Mouse (Mus musculus) midbrain, embryonic 10.5 days (tissue): ENCODE measurements around the gene Slc22a3. TPM values are rescaled to one million over a fixed set of nuclear protein-coding genes. Genes with fewer than 3 reads are reported as not detected.

Source experiments
- DNase-seq: peaks from one replicate; pipeline ENCODE4 v3.0.0-alpha.2; 2017; ENCODE audit warnings: low spot score
- H3K27ac ChIP-seq: fragments of 300-500 bp; sonication (generic); replicated peaks from 2 replicates; pipeline ENCODE4 v1.5.1; 2016; ENCODE audit warnings: mild to moderate bottlenecking
- H3K27me3 ChIP-seq: fragments of 300-500 bp; sonication (generic); 2 replicates; pipeline ENCODE4 v1.6.1; 2016; ENCODE audit warnings: low read depth, mild to moderate bottlenecking; ENCODE audit not compliant: poor library complexity, severe bottlenecking
- H3K36me3 ChIP-seq: fragments of 300-500 bp; sonication (generic); 2 replicates; pipeline ENCODE4 v1.6.1; 2016; ENCODE audit warnings: mild to moderate bottlenecking, moderate library complexity
- H3K4me1 ChIP-seq: fragments of 300-500 bp; sonication (generic); 2 replicates; pipeline ENCODE4 v1.6.1; 2016
- H3K4me3 ChIP-seq: fragments of 300-500 bp; sonication (generic); 2 replicates; pipeline ENCODE4 v1.5.1; 2016; ENCODE audit warnings: mild to moderate bottlenecking, moderate library complexity
- H3K9me3 ChIP-seq: fragments of 300-500 bp; sonication (generic); replicated peaks from 2 replicates; pipeline ENCODE4 v1.6.1; 2016; ENCODE audit warnings: mild to moderate bottlenecking
- WGBS: fragments of 180-500 bp; shearing (Covaris S2); methylation state at CpG from one replicate; pipeline ENCODE4 v1.1.7; 2016; 5-methylcytosine and 5-hydroxymethylcytosine counted together
- polyA plus RNA-seq: library from polyadenylated mRNA; unstranded; fragments of >200 nt; fragmentation: Nextera tagmentation; extraction: Ambion mirVana; gene quantifications from 2 replicates; pipeline ENCODE4 v1.2.1, GENCODE M21; 2016

The Slc22a3 gene
- polyA plus RNA-seq, 1 experiment from 2014 or later: not detected

DNA sequence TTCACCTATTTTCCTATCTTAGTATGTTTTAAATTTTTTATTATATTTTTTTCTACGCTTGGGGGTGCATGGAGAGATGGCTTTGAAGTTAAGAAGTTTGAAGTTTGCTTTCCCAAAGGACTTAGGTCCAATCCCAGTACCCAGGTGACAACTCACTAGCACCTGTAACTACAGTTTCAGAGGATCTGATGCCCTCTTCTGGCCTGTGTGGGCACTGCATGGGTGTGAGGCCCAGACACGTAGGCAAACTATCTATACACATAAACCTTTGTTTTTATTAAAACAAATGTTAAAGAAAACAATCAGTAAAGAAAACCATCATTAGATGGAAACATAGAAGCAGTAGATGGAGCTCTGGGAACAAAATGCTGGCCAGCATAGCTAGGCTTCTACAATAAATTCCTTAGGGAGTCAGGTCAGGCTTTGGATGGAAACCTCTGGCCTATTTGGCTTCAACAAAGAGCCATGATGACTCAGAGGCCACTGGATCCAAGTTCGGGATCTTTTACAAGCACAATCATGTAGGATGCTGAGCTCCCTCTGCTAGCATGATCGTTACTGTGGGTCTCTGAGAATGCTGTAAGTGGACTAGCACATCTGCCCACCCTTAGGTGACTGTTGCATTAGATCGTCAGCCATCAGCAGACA is 52.2 kb downstream of the Slc22a3 start:
- H3K27me3 ChIP-seq: no peaks in the 10 kb centered on the region
- H3K9me3 ChIP-seq: no peaks in the 10 kb centered on the region
- H3K36me3 ChIP-seq: no peaks in the 10 kb centered on the region
- H3K4me3 ChIP-seq: no peak overlapping the region
- no peak for DNase-seq
- H3K4me1 ChIP-seq: no peaks in the 10 kb centered on the region
- H3K27ac ChIP-seq: no peak overlapping the region
- WGBS: 82% methylated on average over 5 of the region's 5 CpGs

DNA sequence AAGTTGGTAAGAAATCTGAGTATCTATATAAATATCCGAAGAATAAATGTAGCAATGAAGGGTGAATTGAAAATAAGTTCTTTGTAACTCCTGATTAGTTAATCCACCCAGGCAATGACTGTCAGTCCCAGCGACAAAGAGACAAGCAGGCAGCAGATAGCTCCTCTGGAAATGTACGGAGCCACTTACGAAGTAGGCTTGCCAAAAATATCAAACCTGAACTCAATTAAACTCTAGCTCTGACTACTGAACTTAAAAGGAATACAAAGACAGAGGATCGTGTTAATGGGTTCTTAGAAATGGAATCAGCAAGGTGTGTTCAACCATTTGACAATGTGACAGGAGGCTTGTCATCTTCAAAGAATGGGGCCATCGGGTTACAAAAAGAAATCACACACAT is 53.8 kb downstream of the Slc22a3 start:
- Histone ChIP-seq H3K27ac (no peak overlapping the region), H3K9me3 (no peaks in the 10 kb centered on the region), H3K36me3 (no peaks in the 10 kb centered on the region), H3K27me3 (no peaks in the 10 kb centered on the region), H3K4me1 (no peaks in the 10 kb centered on the region), H3K4me3 (no peak overlapping the region)
- WGBS: 90% methylated on average over 6 of the region's 6 CpGs
- no peak for DNase-seq

DNA sequence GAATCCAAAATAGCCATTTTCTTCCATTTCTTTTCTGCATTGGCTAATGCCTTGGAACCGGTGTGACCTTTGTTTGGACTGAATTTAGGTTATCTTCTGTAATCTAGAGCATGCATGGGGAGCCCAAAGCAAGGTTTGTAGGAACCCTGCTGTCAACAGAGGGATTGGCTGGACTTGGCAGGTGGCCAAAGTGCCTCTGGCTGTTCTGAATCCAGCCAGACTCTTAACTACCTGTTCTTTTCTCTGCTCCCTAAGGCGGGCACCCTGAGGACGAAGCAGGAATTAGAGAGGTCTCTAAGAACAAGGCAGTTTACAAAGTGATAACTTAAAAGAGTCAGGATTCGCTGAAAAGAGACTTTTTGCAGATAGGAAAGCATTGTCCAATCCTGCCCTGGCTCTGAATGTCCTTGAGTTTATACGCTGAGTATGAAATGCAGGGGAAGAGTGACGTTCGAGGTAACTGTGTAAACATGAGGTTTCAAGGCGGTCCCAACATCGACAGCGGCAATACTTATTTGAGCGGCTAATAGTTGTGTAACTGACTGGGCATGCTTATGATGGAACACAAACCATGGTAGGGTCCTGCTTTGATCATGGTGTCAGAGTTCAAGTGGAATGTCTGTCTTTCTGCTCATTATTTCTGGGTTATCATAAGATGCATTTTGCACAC is 54.5 kb downstream of the Slc22a3 start:
- DNase-seq: no peak

DNA sequence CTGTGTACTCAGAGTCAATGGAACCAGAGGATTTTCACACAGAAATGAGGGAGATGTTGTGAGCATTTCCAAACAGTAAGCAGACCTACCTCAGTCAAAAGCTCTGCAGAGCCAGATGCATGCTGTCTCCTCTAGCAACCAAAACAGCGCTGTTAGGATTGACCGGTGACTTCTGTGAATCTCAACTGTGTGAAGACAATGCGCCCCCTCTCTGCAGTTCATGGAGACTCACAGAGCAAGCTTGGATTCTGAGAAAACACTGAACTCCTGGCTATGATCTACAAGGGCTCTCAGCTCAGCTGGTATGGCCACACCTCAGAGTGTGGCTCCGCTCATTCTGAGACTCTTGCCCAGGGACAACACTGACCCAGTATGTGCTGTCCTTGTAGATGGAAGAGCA is 56.3 kb downstream of the Slc22a3 start:
- Histone ChIP-seq H3K27ac (no peak overlapping the region), H3K4me1 (no peaks in the 10 kb centered on the region), H3K4me3 (no peak overlapping the region), H3K27me3 (no peaks in the 10 kb centered on the region), H3K36me3 (no peaks in the 10 kb centered on the region), H3K9me3 (no peaks in the 10 kb centered on the region)
- no peak for DNase-seq
- WGBS: 56% methylated on average over 4 of the region's 4 CpGs

More for the DNA sequence above, 54.5 kb downstream of the Slc22a3 start:
- Histone ChIP-seq H3K27ac (no peak overlapping the region), H3K27me3 (no peaks in the 10 kb centered on the region), H3K4me3 (no peak overlapping the region), H3K36me3 (no peaks in the 10 kb centered on the region), H3K9me3 (no peaks in the 10 kb centered on the region), H3K4me1 (no peaks in the 10 kb centered on the region)
- 87% methylated on average over 11 of the region's 11 CpGs for WGBS

DNA sequence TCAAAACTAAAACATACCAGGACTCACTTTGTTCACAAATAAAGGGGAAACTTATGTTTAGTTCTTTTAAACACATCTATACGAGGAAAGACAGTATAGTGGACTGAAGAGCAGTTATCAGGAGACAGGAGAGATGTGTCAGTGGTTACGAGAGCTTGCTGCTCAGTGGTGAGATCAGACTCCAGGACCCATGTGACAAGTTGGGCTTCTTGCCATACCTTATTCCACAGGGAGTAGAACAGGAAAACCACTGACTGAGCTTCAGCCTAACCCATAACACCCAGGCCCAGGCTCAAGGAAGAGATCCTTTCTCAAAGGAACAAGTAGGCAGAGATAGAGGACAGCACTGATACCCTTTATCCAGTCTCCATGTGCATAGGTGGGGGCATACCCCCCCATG is 62.9 kb downstream of the Slc22a3 start:
- H3K27ac ChIP-seq: no peak overlapping the region
- no peak for DNase-seq
- no peak overlapping the region for H3K4me3 ChIP-seq
- H3K4me1 ChIP-seq: no peaks in the 10 kb centered on the region
- H3K9me3 ChIP-seq: peaks cover 5% of the 10 kb centered on the region; the same call in 1 of the 2 replicates
- H3K27me3 ChIP-seq: no peaks in the 10 kb centered on the region
- H3K36me3 ChIP-seq: no peaks in the 10 kb centered on the region
- WGBS: 76% methylated on average over 2 of the region's 2 CpGs

DNA sequence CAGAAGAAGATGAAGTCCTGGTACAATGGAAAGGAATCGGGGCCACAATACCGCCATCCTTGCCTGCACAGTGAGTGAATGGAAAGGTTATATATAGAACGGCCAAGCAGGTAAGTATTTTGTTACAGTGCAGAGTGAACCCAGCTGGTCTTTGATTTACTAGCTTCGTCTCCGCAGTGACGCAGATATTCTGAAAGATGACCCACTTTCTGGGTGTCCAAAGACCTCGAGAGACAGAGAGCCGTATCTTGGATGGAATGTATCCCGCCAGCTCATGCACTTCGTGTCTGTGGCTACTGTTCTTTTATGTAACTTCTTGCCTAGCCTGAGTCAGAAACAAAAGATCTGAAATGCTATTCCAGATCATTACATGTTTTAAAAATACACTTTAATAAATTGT is 69.7 kb downstream of the Slc22a3 start:
- WGBS: 90% methylated on average over 10 of the region's 10 CpGs
- Histone ChIP-seq H3K27ac (no peak overlapping the region), H3K9me3 (peaks cover 5% of the 10 kb centered on the region; the same call in 1 of the 2 replicates), H3K36me3 (no peaks in the 10 kb centered on the region), H3K27me3 (no peaks in the 10 kb centered on the region), H3K4me3 (no peak overlapping the region), H3K4me1 (no peaks in the 10 kb centered on the region)
- no peak for DNase-seq

DNA sequence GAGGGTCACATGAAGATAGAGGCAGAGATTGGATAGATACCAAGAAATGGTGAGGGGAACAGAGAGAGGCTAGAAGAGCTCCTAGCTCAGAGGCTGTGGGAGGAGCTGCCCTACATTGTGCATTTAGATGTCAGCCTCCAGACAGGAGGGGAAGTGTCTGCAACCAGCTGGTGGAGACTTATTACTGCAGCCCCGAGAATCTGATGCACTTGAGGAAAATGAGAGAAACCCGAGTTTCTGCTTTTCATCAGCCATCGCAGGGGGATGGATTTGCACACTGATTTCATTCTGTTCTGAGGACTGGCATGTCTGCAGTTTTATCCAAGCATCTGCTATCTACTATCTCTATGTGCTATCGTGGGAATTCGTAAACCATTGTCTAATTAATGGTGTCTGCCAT is 75.8 kb downstream of the Slc22a3 start:
- no peak for DNase-seq
- Histone ChIP-seq H3K27ac (no peak overlapping the region), H3K4me3 (no peak overlapping the region), H3K36me3 (no peaks in the 10 kb centered on the region), H3K4me1 (peaks cover 25% of the 10 kb centered on the region), H3K27me3 (no peaks in the 10 kb centered on the region), H3K9me3 (no peaks in the 10 kb centered on the region)
- 77% methylated on average over 5 of the region's 5 CpGs for WGBS

DNA sequence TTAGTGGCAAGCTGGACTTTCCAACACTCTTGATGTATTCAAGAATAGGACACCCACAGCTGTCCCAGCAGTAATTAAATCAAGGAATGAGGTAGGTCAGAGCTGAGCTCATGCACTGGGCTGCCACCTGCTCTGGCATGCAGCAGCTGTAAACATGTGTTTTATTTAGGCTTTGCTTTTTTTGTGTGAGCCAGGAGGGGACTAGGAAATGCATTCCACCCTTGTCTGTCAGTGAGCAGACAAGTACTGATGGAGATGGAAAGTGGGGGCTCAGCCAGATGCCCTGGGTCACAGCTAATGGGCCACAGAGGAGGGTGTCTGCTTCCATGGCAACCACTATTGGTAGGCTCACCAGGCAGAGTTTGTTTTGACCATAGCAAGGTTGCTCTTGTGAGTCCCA is 79.1 kb downstream of the Slc22a3 start:
- Histone ChIP-seq H3K27ac (no peak overlapping the region), H3K4me1 (peaks cover 25% of the 10 kb centered on the region), H3K4me3 (no peak overlapping the region), H3K9me3 (no peaks in the 10 kb centered on the region), H3K36me3 (no peaks in the 10 kb centered on the region), H3K27me3 (no peaks in the 10 kb centered on the region)
- DNase-seq: peak; percentile 43

DNA sequence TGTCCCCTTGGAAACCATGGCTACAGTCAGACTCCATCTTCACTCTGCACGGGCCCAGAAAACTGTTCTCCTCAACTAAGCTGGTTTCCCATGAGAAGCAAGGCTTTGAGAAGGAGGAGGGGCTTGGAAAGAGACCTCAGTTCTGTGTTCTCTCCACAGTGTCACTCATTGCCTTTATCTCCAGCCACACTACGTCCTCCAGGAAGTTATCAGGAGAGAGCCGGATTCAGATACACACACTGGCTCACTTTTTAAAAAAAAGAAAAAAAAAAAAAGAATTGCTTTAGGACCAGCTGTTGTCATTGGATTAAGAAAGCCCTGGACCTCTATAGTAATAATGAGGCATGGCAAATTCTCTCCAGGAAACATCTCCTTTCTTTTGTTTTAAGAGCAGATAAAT is 80.3 kb downstream of the Slc22a3 start:
- peaks cover 25% of the 10 kb centered on the region for H3K4me1 ChIP-seq

DNA sequence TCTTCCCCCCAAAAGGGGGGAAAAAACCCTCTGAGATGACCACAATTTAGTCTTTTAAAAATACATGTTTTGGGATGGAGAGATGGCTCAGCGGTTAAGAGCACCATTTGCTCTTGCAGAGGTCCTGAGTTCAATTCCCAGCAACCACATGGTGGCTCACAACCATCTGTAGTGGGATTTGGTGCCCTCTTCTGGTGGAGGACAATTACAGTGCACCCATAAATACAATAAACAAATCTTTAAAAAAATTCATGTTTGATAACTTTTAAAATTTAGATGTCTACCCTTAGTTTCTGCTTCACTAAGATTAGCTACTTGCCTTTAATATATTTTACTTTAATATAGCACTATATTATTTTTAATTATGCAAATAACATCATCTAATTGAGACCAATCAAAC is 85.4 kb downstream of the Slc22a3 start:
- Histone ChIP-seq H3K9me3 (no peaks in the 10 kb centered on the region), H3K36me3 (no peaks in the 10 kb centered on the region), H3K27me3 (no peaks in the 10 kb centered on the region), H3K4me3 (no peak overlapping the region), H3K4me1 (peaks cover 3% of the 10 kb centered on the region), H3K27ac (no peak overlapping the region)
- whole genome bisulfite sequencing: 79% methylated on average over 1 of the region's 1 CpGs
- DNase-seq: no peak

More for the DNA sequence above, 80.3 kb downstream of the Slc22a3 start:
- no peaks in the 10 kb centered on the region for H3K9me3 ChIP-seq
- no peak for DNase-seq
- no peak overlapping the region for H3K4me3 ChIP-seq
- WGBS: 61% methylated on average over 3 of the region's 3 CpGs
- no peaks in the 10 kb centered on the region for H3K27me3 ChIP-seq
- no peak overlapping the region for H3K27ac ChIP-seq
- H3K36me3 ChIP-seq: no peaks in the 10 kb centered on the region

DNA sequence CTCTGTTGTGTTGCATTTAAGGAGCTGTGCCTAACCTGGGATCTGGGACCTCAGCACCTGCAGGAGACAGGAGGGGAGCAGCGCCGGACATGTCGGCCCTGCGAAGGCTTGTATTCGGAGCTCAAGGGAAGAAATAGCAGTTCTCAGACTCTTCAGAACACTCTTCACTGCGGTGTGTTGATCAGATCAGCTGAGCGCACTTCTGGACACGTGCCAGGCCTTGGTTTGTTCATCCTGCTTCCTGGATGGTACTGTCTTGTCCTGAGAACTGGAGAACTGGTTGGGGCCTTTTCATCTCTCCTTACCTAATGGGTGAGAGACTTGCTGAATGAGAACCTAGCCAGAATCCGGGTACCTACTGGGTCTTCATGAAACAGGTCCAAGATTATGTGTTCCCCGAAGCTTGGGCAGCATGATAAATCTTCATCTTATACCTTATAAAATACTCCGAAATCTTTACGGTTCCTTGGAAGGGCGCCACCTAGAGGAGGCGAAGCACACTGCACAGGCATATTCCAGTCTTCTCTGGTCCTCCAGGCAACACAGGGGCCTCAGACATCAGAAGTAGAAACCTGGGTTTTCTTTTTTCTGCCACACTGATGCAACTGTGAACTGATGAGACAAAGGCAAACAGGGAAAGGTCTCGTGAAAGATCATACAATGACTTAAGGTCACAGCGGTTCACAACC is 86.5 kb downstream of the Slc22a3 start:
- no peaks in the 10 kb centered on the region for H3K4me1 ChIP-seq
- 68% methylated on average over 16 of the region's 16 CpGs for WGBS
- no peak overlapping the region for H3K4me3 ChIP-seq
- no peak overlapping the region for H3K27ac ChIP-seq
- no peaks in the 10 kb centered on the region for H3K36me3 ChIP-seq
- no peaks in the 10 kb centered on the region for H3K27me3 ChIP-seq
- no peaks in the 10 kb centered on the region for H3K9me3 ChIP-seq
- no peak for DNase-seq

DNA sequence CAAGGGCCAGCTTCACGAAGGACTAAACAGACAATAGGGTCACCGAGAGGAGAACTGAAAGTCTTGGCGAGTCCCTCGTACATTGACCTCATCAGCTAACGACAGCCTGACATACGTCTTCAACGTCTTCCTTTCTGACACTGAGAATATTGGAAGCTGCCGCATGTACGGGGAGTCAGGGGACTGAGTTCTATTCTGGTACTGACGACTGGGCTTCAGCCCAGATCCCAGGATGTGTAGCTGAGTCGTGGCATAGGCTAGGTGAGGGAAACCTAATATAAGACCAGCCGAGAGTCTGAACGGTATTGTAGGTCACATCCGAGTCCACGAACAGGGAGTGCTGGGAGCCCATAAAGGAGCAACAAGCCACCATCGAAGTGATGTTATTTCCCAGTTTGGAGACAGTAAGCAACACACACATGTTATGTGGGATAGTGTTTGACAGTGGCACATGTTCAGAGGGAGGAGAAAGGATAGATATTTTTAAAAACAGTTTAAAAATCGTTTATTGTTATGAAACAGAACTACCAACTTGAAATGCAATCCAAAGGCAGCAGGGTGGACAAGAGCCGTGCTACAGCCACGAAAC is 87.9 kb downstream of the Slc22a3 start:
- Histone ChIP-seq H3K36me3 (no peaks in the 10 kb centered on the region), H3K9me3 (no peaks in the 10 kb centered on the region), H3K4me3 (no peak overlapping the region), H3K27ac (no peak overlapping the region), H3K27me3 (no peaks in the 10 kb centered on the region), H3K4me1 (peaks cover 13% of the 10 kb centered on the region)
- 83% methylated on average over 19 of the region's 19 CpGs for WGBS
- no peak for DNase-seq
